Mouse (Mus musculus) forebrain, postnatal 0 days (tissue): ENCODE data around the gene D030056L22Rik. TPM values are rescaled to one million over a fixed set of nuclear protein-coding genes. Genes with fewer than 3 reads are reported as not detected.

Source experiments
- ATAC-seq: fragments of 200-750 bp; cut with Nextera tagmentation; 2 replicates; pipeline ENCODE4 v1.8.0; 2017; ENCODE audit warnings: mild to moderate bottlenecking, moderate library complexity
- DNase-seq: peaks from one replicate; pipeline ENCODE4 v3.0.0-alpha.2; 2015
- H3K27ac ChIP-seq: fragments of 300-500 bp; sonication (generic); 2 replicates; pipeline ENCODE4 v1.5.1; 2014; ENCODE audit warnings: low read depth, mild to moderate bottlenecking, antibody characterized with exemption, low read length, moderate library complexity, mixed read lengths
- H3K27me3 ChIP-seq: fragments of 300-500 bp; sonication (generic); 2 replicates; pipeline ENCODE4 v1.6.1; 2014; ENCODE audit warnings: mild to moderate bottlenecking, low read length, mixed read lengths; ENCODE audit not compliant: insufficient read depth
- H3K36me3 ChIP-seq: fragments of 300-500 bp; sonication (generic); 2 replicates; pipeline ENCODE4 v1.6.1; 2014; ENCODE audit warnings: mild to moderate bottlenecking, moderate library complexity; ENCODE audit not compliant: insufficient read depth
- H3K4me1 ChIP-seq: fragments of 300-500 bp; sonication (generic); 2 replicates; pipeline ENCODE4 v1.6.1; 2014; ENCODE audit warnings: antibody characterized with exemption; ENCODE audit not compliant: insufficient read depth
- H3K4me2 ChIP-seq: fragments of 300-500 bp; sonication (generic); 2 replicates; pipeline ENCODE4 v1.6.1; 2014; ENCODE audit warnings: low read depth, mild to moderate bottlenecking, moderate library complexity
- H3K4me3 ChIP-seq: fragments of 300-500 bp; sonication (generic); 2 replicates; pipeline ENCODE4 v1.5.1; 2014; ENCODE audit warnings: low read depth, low read length, mixed read lengths
- H3K9ac ChIP-seq: fragments of 300-500 bp; sonication (generic); 2 replicates; pipeline ENCODE4 v1.6.1; 2014; ENCODE audit warnings: mild to moderate bottlenecking
- H3K9me3 ChIP-seq: fragments of 300-500 bp; sonication (generic); 2 replicates; pipeline ENCODE4 v1.6.1; 2016; ENCODE audit warnings: low read length
- CTCF ChIP-seq: sonication (generic); IDR thresholded peaks from 2 replicates; pipeline ENCODE4 v1.5.1; 2016; ENCODE audit warnings: antibody characterized with exemption, control low read depth, low read depth
- WGBS: fragments of 180-500 bp; shearing (Covaris S2); extraction: QIAGEN DNeasy Blood & Tissue Kit; methylation state at CpG from one replicate; pipeline ENCODE4 v1.1.7; 2014; 5-methylcytosine and 5-hydroxymethylcytosine counted together
- polyA plus RNA-seq: library from polyadenylated mRNA; unstranded; fragments of >200 nt; fragmentation: Nextera tagmentation; extraction: Ambion mirVana; gene quantifications from 2 replicates; pipeline ENCODE4 v1.2.1, GENCODE M21; 2015
- total RNA-seq: library from RNA; depleted of rRNA; stranded (reverse); fragments of >200 nt; gene quantifications from 2 replicates; pipeline ENCODE4 v1.2.3, GENCODE M21; 2014

D030056L22Rik gene
- total and polyA plus RNA-seq, 2 experiments from 2014 or later: 40.8 to 61.5 TPM

GRCm38 (mm10) chr19:18673116-18673515 lies 39.9 kb upstream of the D030056L22Rik start:
- H3K36me3 ChIP-seq: no peaks in the 10 kb centered on the region
- DNase-seq (no peak), ATAC-seq (no peak)
- peaks cover 17% of the 10 kb centered on the region for H3K4me1 ChIP-seq
- no peaks in the 10 kb centered on the region for H3K27me3 ChIP-seq
- no peaks in the 10 kb centered on the region for H3K9me3 ChIP-seq
- H3K9ac ChIP-seq: peak overlapping the region; percentile 40; the same call in 1 of the 2 replicates
- H3K4me2 ChIP-seq: peak overlapping the region; percentile 74
- TF ChIP-seq CTCF: no peak
- no peak overlapping the region for H3K27ac ChIP-seq
- H3K4me3 ChIP-seq: peak overlapping the region; percentile 10; the same call in 1 of the 2 replicates
- 7% methylated on average over 4 of the region's 4 CpGs for WGBS

GRCm38 (mm10) chr19:18682142-18682541 lies 30.9 kb upstream of the D030056L22Rik start:
- no peaks in the 10 kb centered on the region for H3K27me3 ChIP-seq
- H3K4me2 ChIP-seq: no peak overlapping the region
- no peak for TF ChIP-seq CTCF
- no peak overlapping the region for H3K27ac ChIP-seq
- H3K4me1 ChIP-seq: no peaks in the 10 kb centered on the region
- no peak overlapping the region for H3K9ac ChIP-seq
- peaks cover 12% of the 10 kb centered on the region; the same call in 1 of the 2 replicates for H3K36me3 ChIP-seq
- no peaks in the 10 kb centered on the region for H3K9me3 ChIP-seq
- no peak overlapping the region for H3K4me3 ChIP-seq
- DNase-seq: no peak
- ATAC-seq: no peak
- WGBS: 76% methylated on average over 4 of the region's 4 CpGs

GRCm38 (mm10) chr19:18687556-18687955 lies 25.4 kb upstream of the D030056L22Rik start:
- ATAC-seq (0 out of 2 replicates have a peak, but pooled peaks have one; percentile 20), DNase-seq (peak; percentile 13)
- no peak overlapping the region for H3K4me2 ChIP-seq
- H3K4me1 ChIP-seq: no peaks in the 10 kb centered on the region
- no peak overlapping the region for H3K4me3 ChIP-seq
- 0 out of 2 replicates have a peak, but pooled peaks cover 7% of the 10 kb centered on the region for H3K36me3 ChIP-seq
- no peaks in the 10 kb centered on the region for H3K9me3 ChIP-seq
- WGBS: 78% methylated on average over 3 of the region's 3 CpGs
- H3K27ac ChIP-seq: no peak overlapping the region
- peak; percentile 68 for TF ChIP-seq CTCF
- H3K27me3 ChIP-seq: no peaks in the 10 kb centered on the region
- no peak overlapping the region for H3K9ac ChIP-seq

GRCm38 (mm10) chr19:18692176-18692575 lies 20.8 kb upstream of the D030056L22Rik start:
- no peaks in the 10 kb centered on the region for H3K27me3 ChIP-seq
- H3K4me1 ChIP-seq: no peaks in the 10 kb centered on the region
- H3K4me3 ChIP-seq: no peak overlapping the region
- no peak for TF ChIP-seq CTCF
- ATAC-seq (no peak), DNase-seq (no peak)
- H3K9ac ChIP-seq: no peak overlapping the region
- H3K27ac ChIP-seq: no peak overlapping the region
- H3K36me3 ChIP-seq: peaks cover 11% of the 10 kb centered on the region; the same call in 1 of the 2 replicates
- no peak overlapping the region for H3K4me2 ChIP-seq
- no peaks in the 10 kb centered on the region for H3K9me3 ChIP-seq
- 88% methylated on average over 3 of the region's 3 CpGs for WGBS

GRCm38 (mm10) chr19:18692768-18693167 lies 20.2 kb upstream of the D030056L22Rik start:
- Histone ChIP-seq H3K4me3 (no peak overlapping the region), H3K27ac (no peak overlapping the region), H3K9me3 (no peaks in the 10 kb centered on the region), H3K9ac (no peak overlapping the region), H3K27me3 (no peaks in the 10 kb centered on the region), H3K4me2 (no peak overlapping the region), H3K4me1 (no peaks in the 10 kb centered on the region), H3K36me3 (peaks cover 11% of the 10 kb centered on the region; the same call in 1 of the 2 replicates)
- 74% methylated on average over 2 of the region's 2 CpGs for WGBS
- ATAC-seq (no peak), DNase-seq (no peak)
- no peak for TF ChIP-seq CTCF

GRCm38 (mm10) chr19:18695116-18695515 lies 17.9 kb upstream of the D030056L22Rik start:
- Histone ChIP-seq H3K27me3 (no peaks in the 10 kb centered on the region), H3K4me3 (no peak overlapping the region), H3K4me2 (no peak overlapping the region), H3K27ac (no peak overlapping the region), H3K36me3 (peaks cover 13% of the 10 kb centered on the region; the same call in 1 of the 2 replicates), H3K9me3 (no peaks in the 10 kb centered on the region), H3K4me1 (no peaks in the 10 kb centered on the region), H3K9ac (no peak overlapping the region)
- ATAC-seq (no peak), DNase-seq (no peak)
- no peak for TF ChIP-seq CTCF
- WGBS: 92% methylated on average over 3 of the region's 3 CpGs

GRCm38 (mm10) chr19:18695552-18695951 lies 17.4 kb upstream of the D030056L22Rik start:
- no peak for TF ChIP-seq CTCF
- no peaks in the 10 kb centered on the region for H3K27me3 ChIP-seq
- H3K36me3 ChIP-seq: peaks cover 13% of the 10 kb centered on the region; the same call in 1 of the 2 replicates
- H3K4me2 ChIP-seq: no peak overlapping the region
- no peaks in the 10 kb centered on the region for H3K4me1 ChIP-seq
- no peak for DNase-seq
- no peak overlapping the region for H3K9ac ChIP-seq
- H3K4me3 ChIP-seq: no peak overlapping the region
- H3K9me3 ChIP-seq: no peaks in the 10 kb centered on the region
- ATAC-seq: no peak
- H3K27ac ChIP-seq: no peak overlapping the region
- 92% methylated on average over 1 of the region's 1 CpGs for WGBS
